22 mouse cellular contexts compared by ENCODE assay signal in the genomic region with DNA sequence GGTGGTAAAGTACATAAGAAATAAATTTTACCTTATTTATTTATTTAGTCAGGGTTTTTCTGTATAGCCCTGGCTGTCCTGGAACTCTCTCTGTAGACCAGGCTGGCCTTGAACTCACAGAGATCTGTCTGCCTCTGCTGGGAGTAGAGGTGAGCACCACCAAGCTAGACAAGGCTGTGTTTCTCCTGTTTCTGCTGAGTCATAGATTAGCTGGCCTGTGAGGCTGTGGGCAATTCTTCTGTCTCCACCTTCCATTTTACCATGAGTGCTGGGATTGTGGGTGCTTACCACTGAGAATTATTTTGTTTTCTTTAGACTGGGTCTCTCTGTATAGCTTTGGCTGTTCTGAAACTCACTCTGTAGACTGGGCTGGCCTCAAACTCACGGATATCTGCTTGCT. TPM values are rescaled to one million over a fixed set of nuclear protein-coding genes. Genes with fewer than 3 reads are reported as not detected.
DNase-seq lines count a peak whose midpoint lies in the region; ATAC-seq and TF ChIP-seq lines count a peak whose summit lies in the region.
"Had no signal": no experiment of that assay in that cellular context is flagged by ENCODE, and none has a peak within 500 bp of the region (broad histone marks: within the 10 kb centered on the region; RNA-seq: fewer than 3 reads in every experiment).

No protein-coding gene starts in this region.

- no peak for TF ChIP-seq POLR2A in bone marrow, adult 2 months (IDR thresholded peaks at IDR 0.05; ENCODE audit: borderline replicate concordance, control insufficient read depth, low read depth, low read length)

- H3K36me3 ChIP-seq in liver, embryonic 16.5 days (ENCODE audit: control insufficient read depth, insufficient read depth), result no peaks in the 10 kb centered on the region
- no peaks in the 10 kb centered on the region for H3K36me3 ChIP-seq in hindbrain, postnatal 0 days (ENCODE audit: insufficient read depth, low read length)
- no peaks in the 10 kb centered on the region for H3K36me3 ChIP-seq in forebrain, embryonic 11.5 days (ENCODE audit: control insufficient read depth, insufficient read depth, low read length)
- H3K36me3 ChIP-seq: forebrain, embryonic 12.5 days; hindbrain, embryonic 13.5 days; limb, embryonic 15.5 days; lung, embryonic 15.5 days; midbrain, embryonic 12.5 days; neural tube, embryonic 12.5 days had no signal

- no peak overlapping the region for H3K9ac ChIP-seq in liver, embryonic 16.5 days (ENCODE audit: low read depth, low read length)
- H3K9ac ChIP-seq in hindbrain, postnatal 0 days (replicated peaks; ENCODE audit: low read length), result no peak overlapping the region
- H3K9ac ChIP-seq in forebrain, embryonic 11.5 days (ENCODE audit: low read length), result no peak overlapping the region
- H3K9ac ChIP-seq: forebrain, embryonic 12.5 days; hindbrain, embryonic 13.5 days; limb, embryonic 15.5 days; lung, embryonic 15.5 days; midbrain, embryonic 12.5 days; neural tube, embryonic 12.5 days had no signal

- H3K27ac ChIP-seq in bone marrow, adult 2 months (ENCODE audit: control insufficient read depth, insufficient read depth, low read depth, low read length, poor library complexity), result peak overlapping the region; percentile 14; the same call in 1 of the 2 replicates
- no peak overlapping the region for H3K27ac ChIP-seq in liver, embryonic 16.5 days (ENCODE audit: low read length)
- H3K27ac ChIP-seq in hindbrain, postnatal 0 days, result no peak overlapping the region
- H3K27ac ChIP-seq in forebrain, embryonic 11.5 days (ENCODE audit: low read depth, low read length), result no peak overlapping the region
- H3K27ac ChIP-seq: forebrain, embryonic 12.5 days; heart, adult 2 months; hindbrain, embryonic 13.5 days; limb, embryonic 15.5 days; lung, embryonic 15.5 days; midbrain, embryonic 12.5 days; neural tube, embryonic 12.5 days had no signal

- no peak for TF ChIP-seq CTCF in bone marrow, adult 2 months (IDR thresholded peaks at IDR 0.05; ENCODE audit: control insufficient read depth, insufficient read depth, low read length)
- TF ChIP-seq CTCF in hindbrain, postnatal 0 days (IDR thresholded peaks at IDR 0.05; ENCODE audit: low read depth), result no peak

- WGBS in bone marrow, adult 2 months, result 24% methylated on average over 1 of the region's 1 CpGs
- WGBS in liver, embryonic 16.5 days (ENCODE audit: insufficient replicate concordance), result 48% methylated on average over 1 of the region's 1 CpGs
- WGBS in hindbrain, postnatal 0 days, result 76% methylated on average over 1 of the region's 1 CpGs
- WGBS in forebrain, embryonic 11.5 days, result 84% methylated on average over 1 of the region's 1 CpGs

- H3K27me3 ChIP-seq in liver, embryonic 16.5 days (ENCODE audit: control insufficient read depth, insufficient read depth, low read depth, low read length), result peaks cover 6% of the 10 kb centered on the region
- H3K27me3 ChIP-seq in hindbrain, postnatal 0 days (ENCODE audit: insufficient read depth, low read length), result no peaks in the 10 kb centered on the region
- peaks cover 2% of the 10 kb centered on the region for H3K27me3 ChIP-seq in forebrain, embryonic 11.5 days (ENCODE audit: control insufficient read depth, insufficient read depth, low read length)

- ATAC-seq in liver, embryonic 16.5 days (ENCODE audit: low read depth), result peak; percentile 32; the same call in 1 of the 2 replicates
- ATAC-seq in hindbrain, postnatal 0 days, result no peak
- ATAC-seq in forebrain, embryonic 11.5 days (replicated peaks; ENCODE audit: low FRiP score), result no peak
- ATAC-seq: inflammation-experienced regulatory T-cells, adult 6 months had no signal

- no peak overlapping the region for H3K4me3 ChIP-seq in bone marrow, adult 2 months (replicated peaks; ENCODE audit: control insufficient read depth, low read depth, low read length)
- H3K4me3 ChIP-seq in liver, embryonic 16.5 days (ENCODE audit: low read depth, low read length), result no peak overlapping the region
- H3K4me3 ChIP-seq in hindbrain, postnatal 0 days (ENCODE audit: low read length), result no peak overlapping the region
- no peak overlapping the region for H3K4me3 ChIP-seq in forebrain, embryonic 11.5 days (ENCODE audit: low read depth, low read length)
- H3K4me3 ChIP-seq: forebrain, embryonic 12.5 days; heart, adult 2 months; hindbrain, embryonic 13.5 days; limb, embryonic 15.5 days; lung, embryonic 15.5 days; midbrain, embryonic 12.5 days; neural tube, embryonic 12.5 days had no signal

- H3K4me1 ChIP-seq in bone marrow, adult 2 months (ENCODE audit: control insufficient read depth, insufficient read depth, low read length), result peaks cover 3% of the 10 kb centered on the region
- no peaks in the 10 kb centered on the region for H3K4me1 ChIP-seq in liver, embryonic 16.5 days (ENCODE audit: control insufficient read depth, low read depth, low read length)
- H3K4me1 ChIP-seq in hindbrain, postnatal 0 days (ENCODE audit: insufficient read depth, low read length), result peaks cover 6% of the 10 kb centered on the region; the same call in 1 of the 2 replicates
- no peaks in the 10 kb centered on the region for H3K4me1 ChIP-seq in forebrain, embryonic 11.5 days (replicated peaks; ENCODE audit: control insufficient read depth, insufficient read depth, low read length)
- H3K4me1 ChIP-seq: midbrain, embryonic 12.5 days had no signal

- H3K4me2 ChIP-seq in liver, embryonic 16.5 days (ENCODE audit: low read depth, low read length), result no peak overlapping the region
- H3K4me2 ChIP-seq in hindbrain, postnatal 0 days (ENCODE audit: low read depth, low read length), result no peak overlapping the region
- no peak overlapping the region for H3K4me2 ChIP-seq in forebrain, embryonic 11.5 days (ENCODE audit: low read depth, low read length, severe bottlenecking)
- H3K4me2 ChIP-seq: forebrain, embryonic 12.5 days; hindbrain, embryonic 13.5 days; limb, embryonic 15.5 days; lung, embryonic 15.5 days; midbrain, embryonic 12.5 days; neural tube, embryonic 12.5 days had no signal

- no peaks in the 10 kb centered on the region for H3K9me3 ChIP-seq in liver, embryonic 16.5 days (replicated peaks; ENCODE audit: control insufficient read depth, low read length)
- no peaks in the 10 kb centered on the region for H3K9me3 ChIP-seq in hindbrain, postnatal 0 days (ENCODE audit: low read length)
- H3K9me3 ChIP-seq in forebrain, embryonic 11.5 days (ENCODE audit: control insufficient read depth, low read length), result no peaks in the 10 kb centered on the region
- H3K9me3 ChIP-seq: forebrain, embryonic 12.5 days; hindbrain, embryonic 13.5 days; limb, embryonic 15.5 days; lung, embryonic 15.5 days; midbrain, embryonic 12.5 days; neural tube, embryonic 12.5 days had no signal

- DNase-seq in ES-CJ7 (ENCODE audit: low read depth, low spot score), result peak; percentile 52
- no peak for DNase-seq in adrenal gland, adult 18-20 months (ENCODE audit: low spot score in 2 of 2)
- DNase-seq in hindbrain, postnatal 0 days (ENCODE audit: low spot score), result no peak
- no peak for DNase-seq in cerebellum, adult 11 months
- DNase-seq in forebrain, embryonic 11.5 days (ENCODE audit: low spot score), result no peak
- DNase-seq: adrenal gland, postnatal 14 days; cerebellum, postnatal 10 days; gastrocnemius, postnatal 36 days; heart, adult 2 months; kidney, postnatal 10 days; left cerebral cortex, postnatal 4 days; lung, postnatal 36 days; thymus, postnatal 25 days had no signal

RNA-seq across cellular contexts. Expression of gene Cd63, which starts 0.6 kb away (rescaled TPM):
- 49.2 and 134 TPM in 2 replicates for polyA plus RNA-seq in bone marrow, adult 2 months (2011; ENCODE audit: insufficient read depth, insufficient read length, low replicate concordance, missing spikeins)
- polyA plus RNA-seq in liver, embryonic 16.5 days (2015; fragmentation: Nextera tagmentation; extraction: Ambion mirVana), result 97.4 and 109 TPM in 2 replicates
- 100 to 1,000 TPM; 288 to 358 TPM for total RNA-seq in adrenal gland, adult 18-20 months (2021)
- total RNA-seq in hindbrain, postnatal 0 days (2014; rRNA removed), result 35.2 and 40.9 TPM in 2 replicates
- 417 and 436 TPM in 2 replicates for polyA plus RNA-seq in hindbrain, postnatal 0 days (2015; fragmentation: Nextera tagmentation; extraction: Ambion mirVana)
- 144 and 151 TPM in 2 replicates for polyA plus RNA-seq in forebrain, embryonic 11.5 days (2014; fragmentation: Nextera tagmentation; extraction: Ambion mirVana)

RNA-seq across cellular contexts. Expression of gene Gdf11, which starts 9.9 kb away (rescaled TPM):
- polyA plus RNA-seq in bone marrow, adult 2 months (2011; ENCODE audit: insufficient read depth, insufficient read length, low replicate concordance, missing spikeins), result 2.4 and 3.6 TPM in 2 replicates
- 0.16 and 0.22 TPM in 2 replicates for polyA plus RNA-seq in liver, embryonic 16.5 days (2015; fragmentation: Nextera tagmentation; extraction: Ambion mirVana)
- 1 to 10 TPM; 1.4 to 1.9 TPM for total RNA-seq in adrenal gland, adult 18-20 months (2021)
- 15.9 and 18.8 TPM in 2 replicates for total RNA-seq in hindbrain, postnatal 0 days (2014; rRNA removed)
- polyA plus RNA-seq in hindbrain, postnatal 0 days (2015; fragmentation: Nextera tagmentation; extraction: Ambion mirVana), result 6.7 and 7.6 TPM in 2 replicates
- polyA plus RNA-seq in forebrain, embryonic 11.5 days (2014; fragmentation: Nextera tagmentation; extraction: Ambion mirVana), result 10.5 and 11.7 TPM in 2 replicates

RNA-seq across cellular contexts. Expression of gene Rdh5, which starts 21.3 kb away (rescaled TPM):
- 2.6 and 6.2 TPM in 2 replicates for polyA plus RNA-seq in bone marrow, adult 2 months (2011; ENCODE audit: insufficient read depth, insufficient read length, low replicate concordance, missing spikeins)
- 20.8 and 21.9 TPM in 2 replicates for polyA plus RNA-seq in liver, embryonic 16.5 days (2015; fragmentation: Nextera tagmentation; extraction: Ambion mirVana)
- total RNA-seq in adrenal gland, adult 18-20 months (2021), result 10 to 100 TPM in 1 of 2 experiments, 1 to 10 TPM in 1; 9.8 to 11.8 TPM
- 22.6 and 24.8 TPM in 2 replicates for total RNA-seq in hindbrain, postnatal 0 days (2014; rRNA removed)
- 21.0 and 29.2 TPM in 2 replicates for polyA plus RNA-seq in hindbrain, postnatal 0 days (2015; fragmentation: Nextera tagmentation; extraction: Ambion mirVana)
- 12.3 and 12.6 TPM in 2 replicates for polyA plus RNA-seq in forebrain, embryonic 11.5 days (2014; fragmentation: Nextera tagmentation; extraction: Ambion mirVana)

RNA-seq across cellular contexts. Expression of gene Bloc1s1, which starts 22.4 kb away (rescaled TPM):
- polyA plus RNA-seq in bone marrow, adult 2 months (2011; ENCODE audit: insufficient read depth, insufficient read length, low replicate concordance, missing spikeins), result 78.6 and 92.7 TPM in 2 replicates
- polyA plus RNA-seq in liver, embryonic 16.5 days (2015; fragmentation: Nextera tagmentation; extraction: Ambion mirVana), result 92.8 and 96.6 TPM in 2 replicates
- total RNA-seq in adrenal gland, adult 18-20 months (2021), result 100 to 1,000 TPM; 177 to 191 TPM
- total RNA-seq in hindbrain, postnatal 0 days (2014; rRNA removed), result 70.9 and 97.6 TPM in 2 replicates
- polyA plus RNA-seq in hindbrain, postnatal 0 days (2015; fragmentation: Nextera tagmentation; extraction: Ambion mirVana), result 292 and 298 TPM in 2 replicates
- polyA plus RNA-seq in forebrain, embryonic 11.5 days (2014; fragmentation: Nextera tagmentation; extraction: Ambion mirVana), result 191 and 202 TPM in 2 replicates

RNA-seq across cellular contexts. Expression of gene Itga7, which starts 32.2 kb away (rescaled TPM):
- 1.4 and 1.9 TPM in 2 replicates for polyA plus RNA-seq in bone marrow, adult 2 months (2011; ENCODE audit: insufficient read depth, insufficient read length, low replicate concordance, missing spikeins)
- polyA plus RNA-seq in liver, embryonic 16.5 days (2015; fragmentation: Nextera tagmentation; extraction: Ambion mirVana), result 0.39 and 0.83 TPM in 2 replicates
- 10 to 100 TPM; 10.7 to 25.7 TPM for total RNA-seq in adrenal gland, adult 18-20 months (2021)
- 29.0 and 30.6 TPM in 2 replicates for total RNA-seq in hindbrain, postnatal 0 days (2014; rRNA removed)
- polyA plus RNA-seq in hindbrain, postnatal 0 days (2015; fragmentation: Nextera tagmentation; extraction: Ambion mirVana), result 15.1 and 16.9 TPM in 2 replicates
- polyA plus RNA-seq in forebrain, embryonic 11.5 days (2014; fragmentation: Nextera tagmentation; extraction: Ambion mirVana), result 0.65 and 0.69 TPM in 2 replicates
